Mouse (Mus musculus): ENCODE data around the gene Taar2. TPM values are rescaled to one million over a fixed set of nuclear protein-coding genes. Genes with fewer than 3 reads are reported as not detected.

The Taar2 gene
- polyA plus RNA-seq, 1 experiment, result not detected

DNA sequence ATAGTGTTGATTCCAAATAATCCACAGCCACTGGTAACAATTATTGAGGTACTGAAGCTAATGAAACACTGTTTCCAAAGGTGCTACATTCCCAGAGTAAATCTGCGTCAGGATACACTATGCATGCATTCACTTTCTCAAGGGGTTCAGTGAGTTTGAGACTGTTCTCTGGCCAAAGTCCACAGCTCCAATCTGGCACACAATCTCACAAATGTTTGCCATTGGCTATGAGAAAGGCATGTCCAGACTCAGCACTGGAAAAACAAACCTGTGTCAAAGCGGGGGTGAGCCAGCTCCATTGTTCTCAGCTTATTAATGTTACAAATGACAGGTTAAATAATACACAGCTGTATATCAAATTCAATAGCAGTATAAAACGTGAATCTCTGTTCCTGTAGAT is 20.7 kb downstream of the Taar2 start:
- H3K4me2 ChIP-seq (ENCODE audit: low read depth), result no peak overlapping the region
- H3K4me3 ChIP-seq, result no peak overlapping the region
- no peak overlapping the region for H3ac ChIP-seq (ENCODE audit: control insufficient read depth, insufficient read length)
- H3K36me3 ChIP-seq (ENCODE audit: control insufficient read depth, insufficient read depth), result no peaks in the 10 kb centered on the region
- no peaks in the 10 kb centered on the region for H3K27me3 ChIP-seq (ENCODE audit: control insufficient read depth, insufficient read depth, insufficient read length)
- TF ChIP-seq SRF (IDR thresholded peaks at IDR 0.05; ENCODE audit: control insufficient read depth, insufficient read length, low read depth), result no peak
- TF ChIP-seq TCF12 (IDR thresholded peaks at IDR 0.05; ENCODE audit: insufficient read depth, poor library complexity, severe bottlenecking), result no peak
- no peak for TF ChIP-seq POLR2A (IDR thresholded peaks at IDR 0.05; ENCODE audit: insufficient read length, low read depth)
- no peak for TF ChIP-seq REST (IDR thresholded peaks at IDR 0.05; ENCODE audit: insufficient read depth, insufficient read length)
- TF ChIP-seq USF1 (IDR thresholded peaks at IDR 0.05; ENCODE audit: low read depth), result no peak
- TF ChIP-seq CEBPB (IDR thresholded peaks at IDR 0.05; ENCODE audit: insufficient read depth, poor library complexity, severe bottlenecking), result no peak
- no peak for TF ChIP-seq POLR2AphosphoS2 (IDR thresholded peaks at IDR 0.05; ENCODE audit: insufficient read length, low read depth)
- no peak for TF ChIP-seq MYOD1 (IDR thresholded peaks at IDR 0.05; ENCODE audit: control insufficient read depth in 1 of 3, insufficient read length in 2 of 3, low read depth in 2 of 3)
- no peak for TF ChIP-seq MYOG (IDR thresholded peaks at IDR 0.05; ENCODE audit: control insufficient read depth in 1 of 3, insufficient read depth in 1 of 3, insufficient read length in 2 of 3, low read depth in 2 of 3)
- TF ChIP-seq E2F4 (IDR thresholded peaks at IDR 0.05; ENCODE audit: insufficient read depth), result no peak
- TF ChIP-seq TCF3 (IDR thresholded peaks at IDR 0.05; ENCODE audit: insufficient read length, low read depth), result no peak
- no peak for TF ChIP-seq MAX (IDR thresholded peaks at IDR 0.05; ENCODE audit: low read depth)
- H3K79me2 ChIP-seq (ENCODE audit: control insufficient read depth, insufficient read depth), result no peaks in the 10 kb centered on the region

DNA sequence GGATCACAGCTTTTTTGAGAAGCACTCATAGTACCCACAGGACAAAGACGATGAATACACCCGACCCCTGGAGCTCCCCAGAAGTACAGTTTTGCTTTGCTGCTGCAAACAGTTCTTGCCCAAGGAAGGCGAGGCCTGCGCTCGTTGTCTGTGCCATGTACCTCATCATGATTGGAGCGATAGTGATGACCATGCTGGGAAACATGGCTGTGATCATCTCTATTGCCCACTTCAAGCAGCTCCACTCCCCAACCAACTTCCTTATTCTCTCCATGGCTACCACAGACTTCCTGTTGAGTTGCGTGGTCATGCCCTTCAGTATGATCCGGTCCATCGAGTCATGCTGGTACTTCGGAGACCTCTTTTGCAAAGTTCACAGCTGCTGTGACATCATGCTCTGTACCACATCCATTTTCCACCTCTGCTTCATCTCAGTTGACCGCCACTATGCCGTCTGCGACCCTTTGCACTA is 22.1 kb downstream of the Taar2 start, which contains the start of gene Taar4:
Gene Taar4 (plus strand): TSS at position 51 of the 472 bp plus-strand sequence.
- H3K79me2 ChIP-seq (ENCODE audit: control insufficient read depth, insufficient read depth), result no peaks in the 10 kb centered on the region
- no peaks in the 10 kb centered on the region for H3K36me3 ChIP-seq (ENCODE audit: control insufficient read depth, insufficient read depth)
- TF ChIP-seq REST (IDR thresholded peaks at IDR 0.05; ENCODE audit: insufficient read depth, insufficient read length) (no peak), POLR2A (IDR thresholded peaks at IDR 0.05; ENCODE audit: insufficient read length, low read depth) (no peak)
- no peak within 1 kb of the TSS for H3K4me3 ChIP-seq
- H3K27me3 ChIP-seq (ENCODE audit: control insufficient read depth, insufficient read depth, insufficient read length), result peaks cover 5% of the 10 kb centered on the region
- H3K4me2 ChIP-seq (ENCODE audit: low read depth), result no peak within 1 kb of the TSS
- H3ac ChIP-seq (ENCODE audit: control insufficient read depth, insufficient read length), result no peak within 1 kb of the TSS

DNA sequence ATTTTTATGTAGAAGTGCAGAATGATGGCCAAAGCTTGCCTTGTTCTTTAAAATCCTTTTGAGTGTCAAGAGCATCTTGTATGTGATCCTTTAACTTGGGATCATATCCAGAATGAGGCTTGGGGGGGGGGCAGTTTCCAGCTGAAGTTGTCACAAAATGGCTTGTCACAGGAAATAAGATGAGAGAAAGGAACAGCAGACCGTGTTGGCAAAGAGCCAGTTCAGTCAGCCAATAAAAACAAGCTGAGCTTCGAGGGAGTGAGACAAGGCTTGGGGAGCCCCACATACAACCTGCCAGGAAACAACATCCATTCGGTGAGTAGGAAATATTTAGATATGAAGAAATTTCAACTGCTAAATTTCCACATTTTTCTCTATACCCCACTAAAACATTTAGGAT is 25.1 kb downstream of the Taar2 start:
- no peak overlapping the region for H3K4me2 ChIP-seq (ENCODE audit: low read depth)
- H3K79me2 ChIP-seq (ENCODE audit: control insufficient read depth, insufficient read depth), result no peaks in the 10 kb centered on the region
- H3K36me3 ChIP-seq (ENCODE audit: control insufficient read depth, insufficient read depth), result no peaks in the 10 kb centered on the region
- no peak overlapping the region for H3K4me3 ChIP-seq
- H3ac ChIP-seq (ENCODE audit: control insufficient read depth, insufficient read length), result no peak overlapping the region
- peaks cover 5% of the 10 kb centered on the region for H3K27me3 ChIP-seq (ENCODE audit: control insufficient read depth, insufficient read depth, insufficient read length)
- no peak for TF ChIP-seq REST (IDR thresholded peaks at IDR 0.05; ENCODE audit: insufficient read depth, insufficient read length)
- TF ChIP-seq MAX (IDR thresholded peaks at IDR 0.05; ENCODE audit: low read depth), result no peak
- TF ChIP-seq E2F4 (IDR thresholded peaks at IDR 0.05; ENCODE audit: insufficient read depth), result no peak
- TF ChIP-seq TCF12 (IDR thresholded peaks at IDR 0.05; ENCODE audit: insufficient read depth, poor library complexity, severe bottlenecking), result no peak
- TF ChIP-seq USF1 (IDR thresholded peaks at IDR 0.05; ENCODE audit: low read depth), result no peak
- no peak for TF ChIP-seq POLR2AphosphoS2 (IDR thresholded peaks at IDR 0.05; ENCODE audit: insufficient read length, low read depth)
- TF ChIP-seq TCF3 (IDR thresholded peaks at IDR 0.05; ENCODE audit: insufficient read length, low read depth), result no peak
- no peak for TF ChIP-seq MYOD1 (IDR thresholded peaks at IDR 0.05; ENCODE audit: control insufficient read depth in 1 of 3, insufficient read length in 2 of 3, low read depth in 2 of 3)

DNA sequence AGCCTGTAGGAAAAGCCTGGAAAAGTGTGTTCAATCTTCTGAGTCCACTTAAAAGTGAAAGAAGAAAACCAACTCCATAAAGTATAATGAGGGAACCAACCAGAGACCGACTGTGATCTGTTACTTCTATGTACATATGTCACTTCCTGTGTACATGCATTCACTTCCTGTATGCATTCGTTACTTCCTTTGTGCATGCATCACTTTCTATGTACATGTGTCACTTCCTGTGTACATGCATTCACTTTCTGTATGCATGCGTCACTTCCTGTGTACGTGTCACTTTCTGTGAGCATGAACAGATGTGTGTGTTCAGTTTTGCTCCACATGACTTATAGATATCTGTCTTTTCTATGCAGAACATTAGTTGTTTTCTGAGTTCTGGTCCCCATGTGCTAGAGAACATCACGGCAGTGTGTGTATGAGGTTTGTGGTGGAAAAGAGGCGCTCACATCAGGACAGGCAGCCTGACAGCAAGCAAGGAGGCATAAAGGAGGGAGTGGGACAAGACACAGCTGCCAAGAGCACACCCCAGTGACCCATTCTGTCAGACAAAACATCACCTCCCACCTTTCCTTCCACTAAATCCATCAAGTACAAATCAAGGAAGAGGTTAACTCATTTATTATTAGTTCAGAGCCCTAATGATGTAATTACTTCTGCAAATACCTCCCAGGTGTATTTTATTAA is 26.7 kb downstream of the Taar2 start:
- no peak overlapping the region for H3ac ChIP-seq (ENCODE audit: control insufficient read depth, insufficient read length)

More for the DNA sequence above, 26.7 kb downstream of the Taar2 start:
- H3K27me3 ChIP-seq (ENCODE audit: control insufficient read depth, insufficient read depth, insufficient read length), result peaks cover 5% of the 10 kb centered on the region
- H3K4me2 ChIP-seq (ENCODE audit: low read depth), result no peak overlapping the region
- H3K79me2 ChIP-seq (ENCODE audit: control insufficient read depth, insufficient read depth), result no peaks in the 10 kb centered on the region
- no peak for TF ChIP-seq MYOG (IDR thresholded peaks at IDR 0.05; ENCODE audit: control insufficient read depth in 1 of 3, insufficient read depth in 1 of 3, insufficient read length in 2 of 3, low read depth in 2 of 3)
- TF ChIP-seq E2F4 (IDR thresholded peaks at IDR 0.05; ENCODE audit: insufficient read depth), result no peak
- TF ChIP-seq SRF (IDR thresholded peaks at IDR 0.05; ENCODE audit: control insufficient read depth, insufficient read length, low read depth), result no peak
- no peak for TF ChIP-seq MYOD1 (IDR thresholded peaks at IDR 0.05; ENCODE audit: control insufficient read depth in 1 of 3, insufficient read length in 2 of 3, low read depth in 2 of 3)
- TF ChIP-seq TCF3 (IDR thresholded peaks at IDR 0.05; ENCODE audit: insufficient read length, low read depth), result no peak
- TF ChIP-seq POLR2AphosphoS2 (IDR thresholded peaks at IDR 0.05; ENCODE audit: insufficient read length, low read depth), result no peak
- TF ChIP-seq CEBPB (IDR thresholded peaks at IDR 0.05; ENCODE audit: insufficient read depth, poor library complexity, severe bottlenecking), result no peak
- no peak for TF ChIP-seq MAX (IDR thresholded peaks at IDR 0.05; ENCODE audit: low read depth)
- no peak for TF ChIP-seq TCF12 (IDR thresholded peaks at IDR 0.05; ENCODE audit: insufficient read depth, poor library complexity, severe bottlenecking)
- TF ChIP-seq POLR2A (IDR thresholded peaks at IDR 0.05; ENCODE audit: insufficient read length, low read depth), result no peak
- no peak for TF ChIP-seq REST (IDR thresholded peaks at IDR 0.05; ENCODE audit: insufficient read depth, insufficient read length)
- TF ChIP-seq USF1 (IDR thresholded peaks at IDR 0.05; ENCODE audit: low read depth), result no peak
- H3K4me3 ChIP-seq, result no peak overlapping the region
- no peaks in the 10 kb centered on the region for H3K36me3 ChIP-seq (ENCODE audit: control insufficient read depth, insufficient read depth)
